Comparison of ENCODE assay signal across 13 mouse cellular contexts in genomic region chr7:49152297-49152696, GRCm38 (mm10).
A peak's percentile ranks its signal among the peaks of the same experiment; 100 is the strongest.
DNase-seq lines count a peak whose midpoint lies in the region; ATAC-seq and TF ChIP-seq lines count a peak whose summit lies in the region.
"Had no signal": no experiment of that assay in that cellular context is flagged by ENCODE, and none has a peak within 500 bp of the region (broad histone marks: within the 10 kb centered on the region; RNA-seq: fewer than 3 reads in every experiment).

No protein-coding gene starts in this region.

- TF ChIP-seq CTCF in intestine, postnatal 0 days (IDR thresholded peaks at IDR 0.05; ENCODE audit: low read depth), result no peak

- ATAC-seq in heart, embryonic 12.5 days (ENCODE audit: insufficient number of reproducible peaks, low FRiP score), result no peak; the same call in 1 of the 2 replicates
- ATAC-seq in midbrain, embryonic 13.5 days, result peak; percentile 76
- ATAC-seq in midbrain, embryonic 11.5 days (ENCODE audit: low FRiP score), result no peak
- ATAC-seq in intestine, postnatal 0 days, result no peak
- ATAC-seq: CD4-positive, CD25-positive, alpha-beta regulatory T cell, adult 4 months; intestine, embryonic 16.5 days had no signal

- H3K4me1 ChIP-seq in heart, embryonic 12.5 days (replicated peaks), result peaks cover 12% of the 10 kb centered on the region
- 0 out of 2 replicates have a peak, but pooled peaks cover 4% of the 10 kb centered on the region for H3K4me1 ChIP-seq in midbrain, embryonic 13.5 days (replicated peaks)
- H3K4me1 ChIP-seq in midbrain, embryonic 11.5 days (ENCODE audit: control insufficient read depth, insufficient read depth, low read length), result no peaks in the 10 kb centered on the region
- H3K4me1 ChIP-seq in intestine, postnatal 0 days (replicated peaks; ENCODE audit: control insufficient read depth, insufficient read depth, low read length), result no peaks in the 10 kb centered on the region
- H3K4me1 ChIP-seq: limb, embryonic 12.5 days had no signal

- no peak overlapping the region for H3K9ac ChIP-seq in heart, embryonic 12.5 days
- no peak overlapping the region for H3K9ac ChIP-seq in midbrain, embryonic 13.5 days (replicated peaks)
- H3K9ac ChIP-seq in midbrain, embryonic 11.5 days (ENCODE audit: low read length), result no peak overlapping the region
- no peak overlapping the region for H3K9ac ChIP-seq in intestine, postnatal 0 days (ENCODE audit: low read depth, low read length)
- H3K9ac ChIP-seq: limb, embryonic 12.5 days; lung, embryonic 14.5 days had no signal

- H3K4me2 ChIP-seq in heart, embryonic 12.5 days, result no peak overlapping the region
- H3K4me2 ChIP-seq in midbrain, embryonic 13.5 days (replicated peaks), result no peak overlapping the region
- no peak overlapping the region for H3K4me2 ChIP-seq in midbrain, embryonic 11.5 days
- H3K4me2 ChIP-seq in intestine, postnatal 0 days (replicated peaks; ENCODE audit: low read depth), result no peak overlapping the region
- H3K4me2 ChIP-seq: limb, embryonic 12.5 days; lung, embryonic 14.5 days had no signal

- peaks cover 7% of the 10 kb centered on the region for H3K9me3 ChIP-seq in heart, embryonic 12.5 days (replicated peaks)
- H3K9me3 ChIP-seq in midbrain, embryonic 13.5 days, result 0 out of 2 replicates have a peak, but pooled peaks cover 6% of the 10 kb centered on the region
- no peaks in the 10 kb centered on the region for H3K9me3 ChIP-seq in midbrain, embryonic 11.5 days (ENCODE audit: control insufficient read depth, low read length)
- no peaks in the 10 kb centered on the region for H3K9me3 ChIP-seq in intestine, postnatal 0 days (ENCODE audit: control insufficient read depth)
- H3K9me3 ChIP-seq: limb, embryonic 12.5 days had no signal

- H3K27ac ChIP-seq in heart, embryonic 12.5 days (ENCODE audit: poor library complexity, severe bottlenecking), result peak overlapping the region; percentile 45
- H3K27ac ChIP-seq in midbrain, embryonic 13.5 days, result peak overlapping the region; percentile 48; the same call in 1 of the 2 replicates
- no peak overlapping the region for H3K27ac ChIP-seq in midbrain, embryonic 11.5 days (ENCODE audit: low read depth, low read length)
- H3K27ac ChIP-seq in intestine, postnatal 0 days (ENCODE audit: low read depth, low read length), result no peak overlapping the region
- H3K27ac ChIP-seq: limb, embryonic 12.5 days had no signal

- no peak overlapping the region for H3K4me3 ChIP-seq in heart, embryonic 12.5 days
- H3K4me3 ChIP-seq in midbrain, embryonic 13.5 days (replicated peaks), result no peak overlapping the region
- H3K4me3 ChIP-seq in midbrain, embryonic 11.5 days (ENCODE audit: low read depth, low read length), result no peak overlapping the region
- no peak overlapping the region for H3K4me3 ChIP-seq in intestine, postnatal 0 days (ENCODE audit: low read depth, low read length)
- H3K4me3 ChIP-seq: limb, embryonic 12.5 days had no signal

- H3K36me3 ChIP-seq in heart, embryonic 12.5 days, result no peaks in the 10 kb centered on the region
- H3K36me3 ChIP-seq in midbrain, embryonic 13.5 days, result no peaks in the 10 kb centered on the region
- H3K36me3 ChIP-seq in midbrain, embryonic 11.5 days (ENCODE audit: control insufficient read depth, insufficient read depth, low read length), result no peaks in the 10 kb centered on the region
- no peaks in the 10 kb centered on the region for H3K36me3 ChIP-seq in intestine, postnatal 0 days (ENCODE audit: control insufficient read depth, insufficient read depth)
- H3K36me3 ChIP-seq: limb, embryonic 12.5 days had no signal

- WGBS in heart, embryonic 12.5 days, result 40% methylated on average over 5 of the region's 5 CpGs
- 71% methylated on average over 5 of the region's 5 CpGs for WGBS in midbrain, embryonic 13.5 days
- WGBS in midbrain, embryonic 11.5 days, result 80% methylated on average over 5 of the region's 5 CpGs
- WGBS in intestine, postnatal 0 days, result 70% methylated on average over 5 of the region's 5 CpGs

- H3K27me3 ChIP-seq in heart, embryonic 12.5 days (replicated peaks), result no peaks in the 10 kb centered on the region
- H3K27me3 ChIP-seq in midbrain, embryonic 13.5 days, result no peaks in the 10 kb centered on the region
- no peaks in the 10 kb centered on the region for H3K27me3 ChIP-seq in midbrain, embryonic 11.5 days (ENCODE audit: control insufficient read depth, insufficient read depth, low read length)
- no peaks in the 10 kb centered on the region for H3K27me3 ChIP-seq in intestine, postnatal 0 days (replicated peaks; ENCODE audit: control insufficient read depth, insufficient read depth, low read length)
- H3K27me3 ChIP-seq: limb, embryonic 12.5 days had no signal

- DNase-seq in heart, adult 18-20 months, result no peak
- DNase-seq in midbrain, embryonic 11.5 days (ENCODE audit: low spot score, missing footprints), result no peak
- DNase-seq in layer of hippocampus, adult 8-10 months (ENCODE audit: low spot score in 2 of 2), result peak; percentile 53 to 64
- peak; percentile 66 to 83 for DNase-seq in right cerebral cortex, postnatal 10 days (ENCODE audit: low spot score in 2 of 2)
- no peak for DNase-seq in gastrocnemius, postnatal 10 days
- DNase-seq: embryo, embryonic 11 days; lung, embryonic 14.5 days had no signal

Comparison
In these comparisons a context has a peak if more than half of its experiments do, and no peak if none do; other contexts are left out.
1. H3K27ac ChIP-seq: peak in heart, embryonic 12.5 days (single experiment) and midbrain, embryonic 13.5 days (single experiment); none in midbrain, embryonic 11.5 days (single experiment) and intestine, postnatal 0 days (single experiment).
2. DNase-seq: peak in layer of hippocampus, adult 8-10 months (2 of 2) and right cerebral cortex, postnatal 10 days (2 of 2); none in heart, adult 18-20 months (0 of 2), midbrain, embryonic 11.5 days (single experiment) and gastrocnemius, postnatal 10 days (single experiment).